Mouse (Mus musculus) MEL (cell line): Measurements from ENCODE around the gene Pnpla6. TPM values are rescaled to one million over a fixed set of nuclear protein-coding genes. Genes with fewer than 3 reads are reported as not detected.

Experiments used
- DNase-seq: peaks from one replicate; pipeline ENCODE4 v3.0.0; 2011; ENCODE audit warnings: low read depth, low spot score
- H3K27ac ChIP-seq: 2 replicates; pipeline ENCODE4 v1.5.1; 2012; ENCODE audit warnings: low read depth, mild to moderate bottlenecking, control low read depth, low read length, moderate library complexity; ENCODE audit not compliant: control insufficient read depth
- H3K27me3 ChIP-seq, 2 experiments: fragments of 150-350 bp in 1 of 2; sonication (generic) in 1 of 2; 2 replicates each; pipeline ENCODE4 v1.6.1; 2012; ENCODE audit warnings: low read length in 2 of 2, mild to moderate bottlenecking in 2 of 2, improper control_type of control experiment in 1 of 2, moderate library complexity in 1 of 2; ENCODE audit not compliant: insufficient read depth in 2 of 2, control insufficient read depth in 1 of 2
- H3K36me3 ChIP-seq, 2 experiments: 2 replicates each; pipeline ENCODE4 v1.6.1; 2012 to 2014; ENCODE audit warnings: low read length in 2 of 2, improper control_type of control experiment in 1 of 2, inconsistent platforms in 1 of 2, mild to moderate bottlenecking in 1 of 2; ENCODE audit not compliant: insufficient read depth in 2 of 2, control insufficient read depth in 1 of 2
- H3K4me1 ChIP-seq, 2 experiments: fragments of 150-350 bp in 1 of 2; sonication (generic) in 1 of 2; 2 replicates each; pipeline ENCODE4 v1.6.1; 2012; ENCODE audit warnings: low read length in 2 of 2, improper control_type of control experiment in 1 of 2, mild to moderate bottlenecking in 1 of 2; ENCODE audit not compliant: insufficient read depth in 2 of 2, control insufficient read depth in 1 of 2
- H3K4me3 ChIP-seq, 2 experiments: fragments of 150-350 bp in 1 of 2; sonication (generic) in 1 of 2; 2 replicates each; pipeline ENCODE4 v1.5.1; 2012; ENCODE audit warnings: low read depth in 2 of 2, low read length in 2 of 2, mild to moderate bottlenecking in 2 of 2, moderate library complexity in 2 of 2, control low read depth in 1 of 2, improper control_type of control experiment in 1 of 2; ENCODE audit not compliant: control insufficient read depth in 1 of 2, insufficient read depth in 1 of 2
- H3K79me2 ChIP-seq: 2 replicates; pipeline ENCODE4 v1.6.1; 2012; ENCODE audit warnings: mild to moderate bottlenecking, low read length, moderate library complexity; ENCODE audit not compliant: control insufficient read depth, poor library complexity, insufficient read depth
- H3K9ac ChIP-seq: 2 replicates; pipeline ENCODE4 v1.6.1; 2012; ENCODE audit warnings: low read depth, mild to moderate bottlenecking, control low read depth, low read length, moderate library complexity; ENCODE audit not compliant: control insufficient read depth, poor library complexity, severe bottlenecking
- H3K9me3 ChIP-seq: fragments of 150-350 bp; sonication (generic); replicated peaks from 2 replicates; pipeline ENCODE4 v1.6.1; 2012; ENCODE audit warnings: mild to moderate bottlenecking, low read length, improper control_type of control experiment, moderate library complexity; ENCODE audit not compliant: insufficient read depth
- E2F4 ChIP-seq: IDR thresholded peaks from 2 replicates; pipeline ENCODE4 v1.6.1; 2011; ENCODE audit warnings: low read depth, low read length, improper control_type of control experiment, borderline replicate concordance
- GATA1 ChIP-seq: IDR thresholded peaks from 2 replicates; pipeline ENCODE4 v1.6.1; 2011; ENCODE audit warnings: low read depth, low read length, improper control_type of control experiment
- HCFC1 ChIP-seq: IDR thresholded peaks from 2 replicates; pipeline ENCODE4 v1.6.1; 2012; ENCODE audit warnings: low read depth, mild to moderate bottlenecking, inconsistent platforms, low read length, improper control_type of control experiment, moderate library complexity
- JUND ChIP-seq: IDR thresholded peaks from 2 replicates; pipeline ENCODE4 v1.6.1; 2011; ENCODE audit warnings: low read depth, mild to moderate bottlenecking, improper control_type of control experiment, low read length
- MAX ChIP-seq: IDR thresholded peaks from 2 replicates; pipeline ENCODE4 v1.6.1; 2011; ENCODE audit warnings: low read length, improper control_type of control experiment
- MEF2A ChIP-seq: IDR thresholded peaks from 2 replicates; pipeline ENCODE4 v1.6.1; 2014; ENCODE audit warnings: low read depth, mild to moderate bottlenecking, inconsistent platforms, low read length, improper control_type of control experiment; ENCODE audit not compliant: poor library complexity, insufficient replicate concordance, severe bottlenecking; ENCODE audit errors: extremely low read depth
- MYC ChIP-seq: IDR thresholded peaks from 2 replicates; pipeline ENCODE4 v1.6.1; 2011; ENCODE audit warnings: low read depth, mild to moderate bottlenecking, low read length, improper control_type of control experiment, moderate library complexity
- NELFE ChIP-seq: IDR thresholded peaks from 2 replicates; pipeline ENCODE4 v1.6.1; 2011; ENCODE audit warnings: low read depth, low read length, improper control_type of control experiment
- NRF1 ChIP-seq: IDR thresholded peaks from 2 replicates; pipeline ENCODE4 v1.6.1; 2014; ENCODE audit warnings: low read depth, mild to moderate bottlenecking, inconsistent platforms, low read length, improper control_type of control experiment, moderate library complexity; ENCODE audit not compliant: poor library complexity, insufficient read depth, severe bottlenecking
- POLR2A ChIP-seq, 2 experiments: IDR thresholded peaks; 2 replicates each; pipeline ENCODE4 v1.6.1; 2011 to 2012; ENCODE audit warnings: low read length in 2 of 2, mild to moderate bottlenecking in 2 of 2, control low read depth in 1 of 2, improper control_type of control experiment in 1 of 2, low read depth in 1 of 2, moderate library complexity in 1 of 2; ENCODE audit not compliant: control insufficient read depth in 1 of 2, insufficient read depth in 1 of 2, poor library complexity in 1 of 2
- TBP ChIP-seq: IDR thresholded peaks from 2 replicates; pipeline ENCODE4 v1.8.0; 2011; ENCODE audit warnings: low read depth, low read length, improper control_type of control experiment
- UBTF ChIP-seq: IDR thresholded peaks from 2 replicates; pipeline ENCODE4 v1.6.1; 2012; ENCODE audit warnings: low read depth, mild to moderate bottlenecking, inconsistent platforms, low read length, improper control_type of control experiment, moderate library complexity, borderline replicate concordance; ENCODE audit not compliant: insufficient read depth
- ZMIZ1 ChIP-seq: IDR thresholded peaks from 2 replicates; pipeline ENCODE4 v1.6.1; 2012; ENCODE audit warnings: low read depth, mild to moderate bottlenecking, inconsistent platforms, low read length, improper control_type of control experiment, moderate library complexity
- ZNF384 ChIP-seq: IDR thresholded peaks from 2 replicates; pipeline ENCODE4 v1.6.1; 2012; ENCODE audit warnings: low read depth, mild to moderate bottlenecking, inconsistent platforms, low read length, improper control_type of control experiment
- polyA plus RNA-seq, 2 experiments: library from polyadenylated mRNA; stranded (reverse) in 1 of 2; unstranded in 1 of 2; fragments of >175 nt in 1 of 2; fragments of >200 nt in 1 of 2; gene quantifications; 2 replicates each; pipeline versions ENCODE4 v1.2.1 to v1.2.4; 2012; ENCODE audit warnings: low replicate concordance in 2 of 2, low read depth in 1 of 2; ENCODE audit not compliant: insufficient read length in 2 of 2, insufficient read depth in 1 of 2, missing spikeins in 1 of 2
- total RNA-seq: library from RNA; depleted of rRNA; stranded (reverse); fragments of 300-350 nt; gene quantifications from 2 replicates; pipeline ENCODE4 v1.2.3, GENCODE M21; 2012

Pnpla6 gene
- total and polyA plus RNA-seq, 3 experiments = 8.6 to 16.5 TPM; not detected in 1

- peak within 1 kb of the TSS; percentile 70 to 89 for H3K4me3 ChIP-seq
- H3K27me3 ChIP-seq = no peaks in the 10 kb centered on the region
- no peaks in the 10 kb centered on the region; the same call in 1 of the 2 replicates for H3K79me2 ChIP-seq
- H3K27ac ChIP-seq = no peak within 1 kb of the TSS
- H3K9ac ChIP-seq = peak within 1 kb of the TSS; percentile 63
- peak; percentile 88 for DNase-seq
- H3K4me1 ChIP-seq = peaks cover 0 to 14% of the 10 kb centered on the region in 2 experiments; a peak in 2 of 4 replicates
- 0 out of 2 replicates have a peak, but pooled peaks have one; percentile 17 for TF ChIP-seq TBP
- TF ChIP-seq NRF1 = peak; percentile 75
- TF ChIP-seq HCFC1 = 0 out of 2 replicates have a peak, but pooled peaks have one; percentile 46
- TF ChIP-seq POLR2A (IDR thresholded peaks at IDR 0.05; ENCODE audit: control insufficient read depth in 1 of 2, insufficient read depth in 1 of 2, low read depth in 1 of 2, low read length in 2 of 2, poor library complexity in 1 of 2) = peak; percentile 22 to 62; a peak in 2 of 4 replicates
- no peak for TF ChIP-seq MYC
- TF ChIP-seq MAX = no peak
- TF ChIP-seq ZMIZ1 = 0 out of 2 replicates have a peak, but pooled peaks have one; percentile 18
- TF ChIP-seq JUND = no peak
- no peak for TF ChIP-seq UBTF
- TF ChIP-seq MEF2A = no peak
- peak; percentile 55 for TF ChIP-seq NELFE
- no peak for TF ChIP-seq GATA1
- no peaks in the 10 kb centered on the region for H3K9me3 ChIP-seq
- H3K36me3 ChIP-seq = peaks cover 0 to 7% of the 10 kb centered on the region in 2 experiments; a peak in 1 of 4 replicates
These were observed 47.9 kb upstream of the Pnpla6 start, which contains the start of gene Pex11g for GRCm38 (mm10) chr8:3467006-3467885. Gene Pex11g (minus strand): TSS chr8:3467680.

- Histone ChIP-seq H3K4me1 (peaks cover 0 to 14% of the 10 kb centered on the region in 2 experiments; a peak in 2 of 4 replicates), H3K27ac (no peak overlapping the region), H3K36me3 (peaks cover 0 to 7% of the 10 kb centered on the region in 2 experiments; a peak in 1 of 4 replicates), H3K27me3 (no peaks in the 10 kb centered on the region), H3K79me2 (no peaks in the 10 kb centered on the region; the same call in 1 of the 2 replicates), H3K4me3 (peak overlapping the region; percentile 70 to 89), H3K9ac (peak overlapping the region; percentile 63), H3K9me3 (no peaks in the 10 kb centered on the region)
- TF ChIP-seq E2F4 = no peak
- TF ChIP-seq ZNF384 = peak; percentile 68
- TF ChIP-seq MAX = no peak
- TF ChIP-seq MYC = peak; percentile 43; the same call in 1 of the 2 replicates
- DNase-seq = peak; percentile 28
These were observed 47.2 kb upstream of the Pnpla6 start for GRCm38 (mm10) chr8:3467886-3468545.
